Mouse (Mus musculus) kidney, adult 2 months (tissue): ENCODE measurements around the gene Rap1a.

Source experiments
- CTCF ChIP-seq: fragments of 200-500 bp; conservative IDR thresholded peaks from 2 replicates; pipeline ENCODE4 v1.5.1; 2011; ENCODE audit warnings: low read depth, mild to moderate bottlenecking, control low read depth, low read length, moderate library complexity, mixed read lengths; ENCODE audit not compliant: insufficient read depth, insufficient read length
- POLR2A ChIP-seq: fragments of 200-500 bp; IDR thresholded peaks from one replicate; pipeline ENCODE4 v1.6.1; 2011; ENCODE audit warnings: low read depth, low read length, control low read depth

DNA sequence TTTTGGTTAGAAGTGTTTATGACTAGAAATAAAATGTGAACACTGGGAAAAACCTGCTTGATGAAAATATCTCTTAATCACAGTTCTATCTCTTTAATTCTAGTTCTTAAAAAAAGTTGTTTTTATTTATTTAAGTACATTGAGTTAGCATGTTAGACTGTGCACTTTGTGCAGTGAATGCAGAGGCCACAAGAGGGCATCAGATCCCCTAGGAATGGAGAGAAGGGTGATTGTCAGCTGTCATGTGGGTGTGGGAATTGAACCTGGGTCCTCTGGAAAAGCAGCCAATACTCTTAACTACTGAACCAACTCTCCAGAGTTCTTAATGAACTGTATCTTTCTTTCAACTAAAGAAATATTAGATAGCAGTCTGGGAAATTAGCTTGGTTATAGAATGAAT, 29.6 kb downstream of the Rap1a start:
- TF ChIP-seq CTCF (peak; percentile 56), POLR2A (no peak)
